Comparison of ENCODE assay signal across 19 mouse cellular contexts in genomic region chr17:42427961-42428360, GRCm38 (mm10).
A peak's percentile ranks its signal among the peaks of the same experiment; 100 is the strongest.
DNase-seq lines count a peak whose midpoint lies in the region; ATAC-seq lines count a peak whose summit lies in the region.
"Had no signal": no experiment of that assay in that cellular context is flagged by ENCODE, and none has a peak within 500 bp of the region (broad histone marks: within the 10 kb centered on the region; RNA-seq: fewer than 3 reads in every experiment).

No protein-coding gene starts in this region.

- intact Hi-C loops in left cerebral cortex, postnatal 14 days (cut with DNase I), result no loop called here

- DNase-seq in frontal cortex, postnatal 14 days (ENCODE audit: low spot score in 2 of 2), result no peak
- DNase-seq in right cerebral cortex, adult 18-20 months, result peak; percentile 75
- DNase-seq in right cerebral cortex, postnatal 4 days, result no peak
- peak; percentile 25 to 53 for DNase-seq in left cerebral cortex, postnatal 14 days (ENCODE audit: low spot score in 2 of 2)
- DNase-seq in telencephalon, adult 2 months (ENCODE audit: low read depth, low spot score), result peak; percentile 80
- no peak for DNase-seq in urinary bladder, adult 2 months (ENCODE audit: low spot score)
- no peak for DNase-seq in kidney, postnatal 25 days
- DNase-seq: adrenal gland, postnatal 10 days; B cell, adult 2 months; cerebellum, adult 11-12 months; cerebellum, adult 9-10 months; cerebellum, postnatal 25 days; gastrocnemius, postnatal 10 days; heart, adult 18-20 months; heart, postnatal 10 days; heart, postnatal 4 days had no signal

- peak; percentile 99 for ATAC-seq in frontal cortex, adult (ENCODE audit: low TSS enrichment)
- ATAC-seq: CD4-positive, CD25-positive, alpha-beta regulatory T cell, adult 4 months; forebrain, embryonic 15.5 days had no signal

Comparison
In these comparisons a context has a peak if more than half of its experiments do, and no peak if none do; other contexts are left out.
1. DNase-seq: peak in right cerebral cortex, adult 18-20 months (single experiment), left cerebral cortex, postnatal 14 days (2 of 2) and telencephalon, adult 2 months (single experiment); none in frontal cortex, postnatal 14 days (0 of 2), right cerebral cortex, postnatal 4 days (single experiment), urinary bladder, adult 2 months (single experiment) and kidney, postnatal 25 days (0 of 2).